Mouse (Mus musculus): ENCODE data around the gene Hist2h3c2.
"Not testable (repeated sequence)": the region's sequence is repeated elsewhere in the genome, so short reads cannot be mapped to it uniquely, and the experiment has no call there.

Gene Hist2h3c2

GRCm38 (mm10) chr3:96260220-96260619, 21.3 kb upstream of the Hist2h3c2 start:
- DNase-seq (ENCODE audit: low spot score) = no peak

GRCm38 (mm10) chr3:96257190-96257589, 18.3 kb upstream of the Hist2h3c2 start:
- no peak for DNase-seq (ENCODE audit: low spot score)

- DNase-seq (ENCODE audit: low spot score) = no peak
Observed at GRCm38 (mm10) chr3:96255926-96256593, 17.1 kb upstream of the Hist2h3c2 start.

- peak; percentile 70 for DNase-seq (ENCODE audit: low spot score)
Observed at GRCm38 (mm10) chr3:96254683-96255355, 15.9 kb upstream of the Hist2h3c2 start.

GRCm38 (mm10) chr3:96251787-96252186, 12.9 kb upstream of the Hist2h3c2 start:
- DNase-seq (ENCODE audit: low spot score) = no peak

GRCm38 (mm10) chr3:96250890-96251289, 12.0 kb upstream of the Hist2h3c2 start:
- no peak for DNase-seq (ENCODE audit: low spot score)

- DNase-seq (ENCODE audit: low spot score) = no peak
Observed at GRCm38 (mm10) chr3:96249034-96249345, 10.1 kb upstream of the Hist2h3c2 start.

GRCm38 (mm10) chr3:96248141-96249033, 9.5 kb upstream of the Hist2h3c2 start:
- no peak for DNase-seq (ENCODE audit: low spot score)

GRCm38 (mm10) chr3:96247356-96248140, 8.6 kb upstream of the Hist2h3c2 start:
- DNase-seq (ENCODE audit: low spot score) = no peak

- not testable (repeated sequence) for DNase-seq (ENCODE audit: low spot score)
Observed at GRCm38 (mm10) chr3:96246427-96246856, 7.5 kb upstream of the Hist2h3c2 start, which contains the start of gene Hist2h3c1. Hist2h3c1 (plus strand) TSS chr3:96246685.

- not testable (repeated sequence) for DNase-seq (ENCODE audit: low spot score)
Observed at GRCm38 (mm10) chr3:96246018-96246417, 7.1 kb upstream of the Hist2h3c2 start.

GRCm38 (mm10) chr3:96245003-96245886, 6.3 kb upstream of the Hist2h3c2 start, which contains the start of gene Hist2h2aa1:
Hist2h2aa1 (plus strand) TSS chr3:96245497.
- DNase-seq (ENCODE audit: low spot score) = peak; percentile 83

- no peak for DNase-seq (ENCODE audit: low spot score)
Observed at GRCm38 (mm10) chr3:96243921-96244572, 5.1 kb upstream of the Hist2h3c2 start.

GRCm38 (mm10) chr3:96240799-96241197, 1.9 kb upstream of the Hist2h3c2 start:
- DNase-seq (ENCODE audit: low spot score) = no peak

GRCm38 (mm10) chr3:96239949-96240798, 1.2 kb upstream of the Hist2h3c2 start, which contains the start of gene Hist2h2aa2:
Hist2h2aa2 (minus strand) TSS chr3:96240276.
- peak; percentile 94 for DNase-seq (ENCODE audit: low spot score)

- no peak for DNase-seq (ENCODE audit: low spot score)
Observed at GRCm38 (mm10) chr3:96237904-96238511, 919 bp downstream of the Hist2h3c2 start.

- DNase-seq (ENCODE audit: low spot score) = no peak
Observed at GRCm38 (mm10) chr3:96237335-96237903, 1.5 kb downstream of the Hist2h3c2 start.

- DNase-seq (ENCODE audit: low spot score) = no peak
Observed at GRCm38 (mm10) chr3:96236834-96237334, 2.0 kb downstream of the Hist2h3c2 start.
